Mouse (Mus musculus) urinary bladder, postnatal 25 days (tissue): ENCODE data around the gene Olfr1364.

Source experiments
- DNase-seq: peaks from one replicate; pipeline ENCODE4 v3.0.0; 2022; ENCODE audit warnings: low spot score

Olfr1364 gene

GRCm38 (mm10) chr13:21581659-21582058 lies at the start of gene Olfr1364:
Olfr1364 (minus strand) TSS chr13:21581759.
- DNase-seq = no peak

GRCm38 (mm10) chr13:21613922-21614321 lies 32.4 kb upstream of the Olfr1364 start, which contains the start of gene Olfr1362:
Olfr1362 (minus strand) TSS chr13:21614022.
- no peak for DNase-seq

GRCm38 (mm10) chr13:21591618-21592017 lies 10.1 kb upstream of the Olfr1364 start:
- DNase-seq = no peak

GRCm38 (mm10) chr13:21559793-21560192 lies 21.8 kb downstream of the Olfr1364 start, which contains the start of gene Olfr1535:
Olfr1535 (minus strand) TSS chr13:21559893.
- DNase-seq = no peak

GRCm38 (mm10) chr13:21550416-21551110 lies 31.0 kb downstream of the Olfr1364 start:
- DNase-seq = no peak

- DNase-seq = no peak
Observed at GRCm38 (mm10) chr13:21549487-21549886, 32.1 kb downstream of the Olfr1364 start.

GRCm38 (mm10) chr13:21542708-21543107 lies 38.9 kb downstream of the Olfr1364 start, which contains the start of gene Olfr1366:
Olfr1366 (minus strand) TSS chr13:21542808.
- no peak for DNase-seq

GRCm38 (mm10) chr13:21530781-21531201 lies 50.8 kb downstream of the Olfr1364 start, which contains the start of gene Zkscan8:
Zkscan8 (minus strand) TSS chr13:21531120.
- peak; percentile 82 for DNase-seq

- no peak for DNase-seq
Observed at GRCm38 (mm10) chr13:21530136-21530535, 51.4 kb downstream of the Olfr1364 start.
